Mouse (Mus musculus) brain, embryonic 14.5 days (tissue): Measurements from ENCODE around the gene Rras.
"Not testable (repeated sequence)": the region's sequence is repeated elsewhere in the genome, so short reads cannot be mapped to it uniquely, and the experiment has no call there.

Experiments used
- CTCF ChIP-seq: fragments of 200-500 bp; IDR thresholded peaks from 2 replicates; pipeline ENCODE4 v1.5.1; 2012; ENCODE audit warnings: inconsistent platforms, mild to moderate bottlenecking, moderate library complexity, borderline replicate concordance; ENCODE audit not compliant: insufficient read depth, insufficient read length; ENCODE audit errors: extremely low read depth
- POLR2A ChIP-seq: fragments of 200-500 bp; IDR thresholded peaks from 2 replicates; pipeline ENCODE4 v1.6.1; 2012; ENCODE audit warnings: mild to moderate bottlenecking, inconsistent platforms, borderline replicate concordance; ENCODE audit not compliant: poor library complexity, insufficient read depth, insufficient read length, severe bottlenecking; ENCODE audit errors: extremely low read depth

DNA sequence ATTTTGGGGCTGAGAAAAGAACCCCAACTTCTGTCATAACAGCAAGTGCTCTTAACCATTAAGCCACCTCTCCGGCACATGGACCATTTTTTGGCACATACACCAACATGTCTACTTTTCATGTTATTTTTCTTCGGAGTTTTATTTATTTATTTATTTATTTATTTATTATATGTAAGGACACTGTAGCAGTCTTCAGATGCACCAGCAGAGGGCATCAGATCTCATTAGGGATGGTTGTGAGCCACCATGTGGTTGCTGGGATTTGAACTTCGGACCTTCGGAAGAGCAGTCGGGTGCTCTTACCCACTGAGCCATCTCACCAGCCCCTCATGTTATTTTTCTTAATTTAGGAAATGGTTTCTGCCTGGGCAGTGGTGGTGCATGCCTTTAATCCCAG, 6.0 kb downstream of the Rras start:
- TF ChIP-seq CTCF, POLR2A: not testable (repeated sequence)
